Mouse (Mus musculus): ENCODE measurements around the gene Slc44a2. TPM values are rescaled to one million over a fixed set of nuclear protein-coding genes. Genes with fewer than 3 reads are reported as not detected.

Slc44a2 gene
- polyA plus RNA-seq, 1 experiment from 2014 or later: 74.1 TPM

DNA sequence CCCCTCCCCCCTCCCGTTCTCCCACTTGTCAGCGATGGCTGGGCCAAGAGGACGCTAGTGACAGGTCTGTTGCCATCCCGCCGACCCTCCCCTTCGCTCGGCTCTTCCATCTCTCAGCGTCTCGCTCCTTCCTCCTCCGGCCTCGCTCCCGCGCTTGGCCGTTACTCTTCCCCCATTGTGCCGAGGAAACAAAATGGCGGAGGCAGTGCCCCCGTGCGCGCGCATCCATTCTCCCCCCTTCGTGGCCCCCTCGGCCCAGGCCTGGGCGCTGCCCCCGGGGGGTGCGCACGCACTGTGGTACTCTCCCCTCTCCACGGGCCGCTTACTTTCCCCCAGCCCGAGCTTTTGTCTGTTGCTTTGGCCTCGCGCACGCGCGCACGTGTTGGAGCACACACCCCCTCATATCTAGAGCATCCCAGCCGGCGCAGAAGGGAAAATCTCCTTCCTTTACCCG is 47.7 kb downstream of the Slc44a2 start:
- peaks cover 24% of the 10 kb centered on the region for H3K4me1 ChIP-seq
- peak; percentile 68 for ATAC-seq (ENCODE audit: low FRiP score, low read depth)
- peak overlapping the region; percentile 82 for H3K4me2 ChIP-seq (replicated peaks)
- peaks cover 15% of the 10 kb centered on the region; the same call in 1 of the 2 replicates for H3K36me3 ChIP-seq
- no peaks in the 10 kb centered on the region for H3K27me3 ChIP-seq
- H3K9ac ChIP-seq (replicated peaks): peak overlapping the region; percentile 91
- peak overlapping the region; percentile 95 for H3K4me3 ChIP-seq
- 0% methylated on average over 36 of the region's 38 CpGs for WGBS
- H3K9me3 ChIP-seq: no peaks in the 10 kb centered on the region
- peak overlapping the region; percentile 87 for H3K27ac ChIP-seq (replicated peaks)

DNA sequence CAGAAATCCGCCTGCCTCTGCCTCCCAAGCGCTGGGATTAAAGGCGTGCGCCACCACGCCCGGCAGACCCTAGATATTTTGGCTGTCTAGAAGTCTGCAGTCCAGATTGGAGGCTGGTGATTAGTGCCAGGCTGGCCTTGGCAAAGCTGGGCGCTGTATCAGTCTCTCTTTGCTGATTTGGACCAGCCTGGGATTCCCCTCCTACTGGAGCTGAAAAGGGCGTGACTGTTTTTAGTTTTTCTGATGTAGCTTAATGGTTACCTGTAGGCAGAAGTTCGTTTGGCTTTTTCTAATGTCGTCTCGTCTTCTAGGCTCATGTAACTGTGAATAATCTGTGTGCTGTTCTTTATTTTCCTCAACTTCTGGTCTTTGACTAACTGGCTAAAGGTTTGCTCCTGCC is 48.6 kb downstream of the Slc44a2 start:
- Histone ChIP-seq H3K4me1 (peaks cover 24% of the 10 kb centered on the region), H3K9ac (replicated peaks) (peak overlapping the region; percentile 91), H3K27me3 (no peaks in the 10 kb centered on the region), H3K4me2 (replicated peaks) (peak overlapping the region; percentile 82), H3K27ac (replicated peaks) (no peak overlapping the region), H3K4me3 (peak overlapping the region; percentile 95), H3K36me3 (peaks cover 20% of the 10 kb centered on the region; the same call in 1 of the 2 replicates), H3K9me3 (no peaks in the 10 kb centered on the region)
- 69% methylated on average over 11 of the region's 11 CpGs for WGBS
- no peak for ATAC-seq (ENCODE audit: low FRiP score, low read depth)

GRCm38 (mm10) chr9:21370876-21371275 is 50.4 kb downstream of the Slc44a2 start:
- no peak overlapping the region for H3K27ac ChIP-seq (replicated peaks)
- 95% methylated on average over 2 of the region's 2 CpGs for WGBS
- no peak overlapping the region for H3K9ac ChIP-seq (replicated peaks)
- H3K4me1 ChIP-seq: peaks cover 24% of the 10 kb centered on the region
- H3K36me3 ChIP-seq: peaks cover 20% of the 10 kb centered on the region; the same call in 1 of the 2 replicates
- no peaks in the 10 kb centered on the region for H3K27me3 ChIP-seq
- peak overlapping the region; percentile 27; the same call in 1 of the 2 replicates for H3K4me2 ChIP-seq (replicated peaks)
- H3K4me3 ChIP-seq: no peak overlapping the region
- no peaks in the 10 kb centered on the region for H3K9me3 ChIP-seq
- no peak for ATAC-seq (ENCODE audit: low FRiP score, low read depth)

GRCm38 (mm10) chr9:21372508-21372907 is 52.0 kb downstream of the Slc44a2 start:
- H3K9ac ChIP-seq (replicated peaks): no peak overlapping the region
- 71% methylated on average over 1 of the region's 1 CpGs for WGBS
- H3K4me3 ChIP-seq: no peak overlapping the region
- no peak overlapping the region for H3K27ac ChIP-seq (replicated peaks)
- H3K4me1 ChIP-seq: peaks cover 24% of the 10 kb centered on the region
- no peak for ATAC-seq (ENCODE audit: low FRiP score, low read depth)
- H3K9me3 ChIP-seq: no peaks in the 10 kb centered on the region
- H3K27me3 ChIP-seq: no peaks in the 10 kb centered on the region
- H3K4me2 ChIP-seq (replicated peaks): no peak overlapping the region
- H3K36me3 ChIP-seq: peaks cover 20% of the 10 kb centered on the region; the same call in 1 of the 2 replicates

DNA sequence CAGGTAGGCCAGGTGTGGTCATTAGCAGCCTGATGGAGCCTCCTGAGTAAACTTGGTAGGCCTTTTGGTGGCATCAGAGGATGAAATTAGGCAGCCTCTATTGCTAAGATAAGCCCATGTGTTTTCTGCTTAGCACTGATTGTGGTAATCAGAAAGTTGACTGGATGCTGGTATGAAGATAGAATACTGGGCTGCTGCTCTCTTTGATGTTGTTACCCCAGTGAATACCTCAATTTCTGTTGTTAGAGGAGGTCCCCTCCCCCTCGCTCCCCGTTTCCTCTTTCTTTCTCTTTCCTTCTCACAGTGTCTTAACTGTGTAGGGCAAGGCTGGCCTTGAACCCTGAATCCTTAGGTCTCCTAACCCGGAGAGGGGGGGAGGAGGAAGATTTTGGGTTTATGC is 58.7 kb downstream of the Slc44a2 start:
- WGBS: 70% methylated on average over 3 of the region's 3 CpGs
- H3K4me3 ChIP-seq: no peak overlapping the region
- H3K9me3 ChIP-seq: no peaks in the 10 kb centered on the region
- H3K27ac ChIP-seq (replicated peaks): no peak overlapping the region
- H3K9ac ChIP-seq (replicated peaks): no peak overlapping the region
- 0 out of 2 replicates have a peak, but pooled peaks cover 9% of the 10 kb centered on the region for H3K36me3 ChIP-seq
- no peaks in the 10 kb centered on the region for H3K27me3 ChIP-seq
- H3K4me1 ChIP-seq: peaks cover 8% of the 10 kb centered on the region
- ATAC-seq (ENCODE audit: low FRiP score, low read depth): no peak
- no peak overlapping the region for H3K4me2 ChIP-seq (replicated peaks)

GRCm38 (mm10) chr9:21380868-21381267 is 60.4 kb downstream of the Slc44a2 start:
- Histone ChIP-seq H3K9me3 (no peaks in the 10 kb centered on the region), H3K27me3 (no peaks in the 10 kb centered on the region), H3K4me2 (replicated peaks) (no peak overlapping the region), H3K4me3 (no peak overlapping the region), H3K9ac (replicated peaks) (no peak overlapping the region), H3K36me3 (0 out of 2 replicates have a peak, but pooled peaks cover 9% of the 10 kb centered on the region), H3K4me1 (peaks cover 8% of the 10 kb centered on the region), H3K27ac (replicated peaks) (no peak overlapping the region)
- ATAC-seq (ENCODE audit: low FRiP score, low read depth): no peak

- Histone ChIP-seq H3K36me3 (peaks cover 20% of the 10 kb centered on the region), H3K27me3 (no peaks in the 10 kb centered on the region)
Measured at GRCm38 (mm10) chr9:21383966-21384365, 63.5 kb downstream of the Slc44a2 start.

GRCm38 (mm10) chr9:21392646-21393175 is 72.2 kb downstream of the Slc44a2 start:
- H3K4me2 ChIP-seq (replicated peaks): no peak overlapping the region
- ATAC-seq (ENCODE audit: low FRiP score, low read depth): no peak
- no peak overlapping the region for H3K27ac ChIP-seq (replicated peaks)
- H3K4me1 ChIP-seq: no peaks in the 10 kb centered on the region
- H3K36me3 ChIP-seq: peaks cover 95% of the 10 kb centered on the region
- H3K9me3 ChIP-seq: no peaks in the 10 kb centered on the region
- H3K9ac ChIP-seq (replicated peaks): no peak overlapping the region
- H3K27me3 ChIP-seq: no peaks in the 10 kb centered on the region
- no peak overlapping the region for H3K4me3 ChIP-seq
- 95% methylated on average over 10 of the region's 10 CpGs for WGBS

More at GRCm38 (mm10) chr9:21383966-21384365, 63.5 kb downstream of the Slc44a2 start:
- Histone ChIP-seq H3K4me1 (peaks cover 4% of the 10 kb centered on the region; the same call in 1 of the 2 replicates), H3K9me3 (no peaks in the 10 kb centered on the region), H3K27ac (replicated peaks) (no peak overlapping the region), H3K4me2 (replicated peaks) (no peak overlapping the region), H3K9ac (replicated peaks) (no peak overlapping the region), H3K4me3 (no peak overlapping the region)
- no peak for ATAC-seq (ENCODE audit: low FRiP score, low read depth)

DNA sequence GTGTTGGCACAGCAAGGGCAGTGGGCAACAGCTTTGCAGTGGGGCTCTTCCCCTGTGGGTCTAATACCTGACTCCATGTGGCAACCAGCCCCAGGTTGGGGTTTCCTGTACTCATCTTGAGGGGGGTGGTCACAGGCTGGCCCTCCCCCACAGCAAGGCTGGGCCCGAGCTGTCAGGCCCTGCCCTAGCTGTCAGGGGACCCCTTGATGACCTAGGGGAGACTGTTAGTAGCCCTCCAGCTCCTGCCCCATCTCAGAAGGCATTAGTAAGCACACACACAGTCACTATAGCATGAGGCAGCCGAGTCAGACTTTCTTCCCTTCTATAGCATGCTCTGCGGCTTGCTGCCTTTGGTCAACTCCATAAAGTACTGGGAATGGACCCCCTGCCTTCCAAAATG is 75.2 kb downstream of the Slc44a2 start:
- Histone ChIP-seq H3K4me2 (replicated peaks) (no peak overlapping the region), H3K4me1 (no peaks in the 10 kb centered on the region), H3K27me3 (no peaks in the 10 kb centered on the region), H3K9ac (replicated peaks) (no peak overlapping the region), H3K4me3 (no peak overlapping the region), H3K27ac (replicated peaks) (no peak overlapping the region), H3K9me3 (no peaks in the 10 kb centered on the region), H3K36me3 (peaks cover 98% of the 10 kb centered on the region)
- ATAC-seq (ENCODE audit: low FRiP score, low read depth): no peak
- WGBS: 89% methylated on average over 3 of the region's 3 CpGs

GRCm38 (mm10) chr9:21397170-21397569 is 76.7 kb downstream of the Slc44a2 start:
- Histone ChIP-seq H3K27ac (replicated peaks) (no peak overlapping the region), H3K4me3 (no peak overlapping the region), H3K36me3 (peaks cover 97% of the 10 kb centered on the region), H3K9me3 (no peaks in the 10 kb centered on the region), H3K27me3 (no peaks in the 10 kb centered on the region), H3K4me2 (replicated peaks) (no peak overlapping the region), H3K4me1 (no peaks in the 10 kb centered on the region), H3K9ac (replicated peaks) (no peak overlapping the region)
- ATAC-seq (ENCODE audit: low FRiP score, low read depth): no peak
- WGBS: 98% methylated on average over 3 of the region's 3 CpGs

DNA sequence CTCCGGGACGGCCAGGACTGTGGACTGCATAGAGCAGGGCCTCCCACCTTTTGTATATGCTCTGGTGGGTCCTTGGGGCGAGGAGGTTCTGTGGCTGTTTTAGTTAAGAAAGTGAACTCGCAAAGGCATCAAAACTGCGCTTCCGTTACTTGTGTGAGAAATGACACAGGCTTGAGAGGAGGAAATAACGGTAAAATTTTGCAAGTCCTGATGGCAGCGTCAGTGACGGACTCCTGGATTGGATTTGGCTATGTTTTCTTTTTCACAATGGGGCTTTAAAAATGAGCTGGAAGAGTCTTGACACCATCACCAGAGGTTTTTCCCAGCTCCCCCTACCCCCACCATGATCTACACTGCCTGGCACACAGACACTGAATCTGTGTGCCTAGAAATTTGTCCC is 80.5 kb downstream of the Slc44a2 start:
- no peak for ATAC-seq (ENCODE audit: low FRiP score, low read depth)
- H3K27ac ChIP-seq (replicated peaks): no peak overlapping the region
- WGBS: 92% methylated on average over 9 of the region's 9 CpGs
- H3K4me2 ChIP-seq (replicated peaks): no peak overlapping the region
- peaks cover 96% of the 10 kb centered on the region for H3K36me3 ChIP-seq
- H3K9me3 ChIP-seq: no peaks in the 10 kb centered on the region
- no peak overlapping the region for H3K9ac ChIP-seq (replicated peaks)
- H3K27me3 ChIP-seq: no peaks in the 10 kb centered on the region
- H3K4me1 ChIP-seq: no peaks in the 10 kb centered on the region
- H3K4me3 ChIP-seq: no peak overlapping the region

- WGBS: 92% methylated on average over 11 of the region's 11 CpGs
- peaks cover 91% of the 10 kb centered on the region for H3K36me3 ChIP-seq
- no peak overlapping the region for H3K9ac ChIP-seq (replicated peaks)
- H3K9me3 ChIP-seq: no peaks in the 10 kb centered on the region
- H3K4me2 ChIP-seq (replicated peaks): no peak overlapping the region
- ATAC-seq (ENCODE audit: low FRiP score, low read depth): no peak
- H3K4me3 ChIP-seq: no peak overlapping the region
- H3K27me3 ChIP-seq: no peaks in the 10 kb centered on the region
- H3K4me1 ChIP-seq: no peaks in the 10 kb centered on the region
- H3K27ac ChIP-seq (replicated peaks): no peak overlapping the region
Measured at GRCm38 (mm10) chr9:21402764-21403253, 82.3 kb downstream of the Slc44a2 start.

- H3K27me3 ChIP-seq: no peaks in the 10 kb centered on the region
- no peak overlapping the region for H3K9ac ChIP-seq (replicated peaks)
- no peak overlapping the region for H3K27ac ChIP-seq (replicated peaks)
- H3K4me3 ChIP-seq: no peak overlapping the region
- ATAC-seq (ENCODE audit: low FRiP score, low read depth): no peak
- H3K4me2 ChIP-seq (replicated peaks): no peak overlapping the region
- H3K36me3 ChIP-seq: peaks cover 81% of the 10 kb centered on the region
- 92% methylated on average over 5 of the region's 5 CpGs for WGBS
- H3K4me1 ChIP-seq: no peaks in the 10 kb centered on the region
- H3K9me3 ChIP-seq: no peaks in the 10 kb centered on the region
Measured at GRCm38 (mm10) chr9:21403745-21404144, 83.2 kb downstream of the Slc44a2 start.

Data from midbrain, embryonic 12.5 days (tissue).